Mouse (Mus musculus) stomach, embryonic 16.5 days (tissue): Measurements from ENCODE around the gene Mapk1. TPM values are rescaled to one million over a fixed set of nuclear protein-coding genes. Genes with fewer than 3 reads are reported as not detected.
A peak's percentile ranks its signal among the peaks of the same experiment; 100 is the strongest.

Experiments
- ATAC-seq: fragments of 200-750 bp; cut with Nextera tagmentation; 2 replicates; pipeline ENCODE4 v1.8.0; 2017; ENCODE audit warnings: moderate number of reproducible peaks, moderate TSS enrichment; ENCODE audit not compliant: insufficient read depth, low FRiP score
- H3K27ac ChIP-seq: fragments of 300-500 bp; sonication (generic); 2 replicates; pipeline ENCODE4 v1.5.1; 2014; ENCODE audit warnings: low read length
- H3K27me3 ChIP-seq: fragments of 300-500 bp; sonication (generic); 2 replicates; pipeline ENCODE4 v1.6.1; 2014; ENCODE audit warnings: low read length, control low read depth, mixed read lengths; ENCODE audit not compliant: control insufficient read depth, insufficient read depth
- H3K36me3 ChIP-seq: fragments of 300-500 bp; sonication (generic); 2 replicates; pipeline ENCODE4 v1.6.1; 2014; ENCODE audit warnings: low read length; ENCODE audit not compliant: control insufficient read depth, insufficient read depth
- H3K4me1 ChIP-seq: fragments of 300-500 bp; sonication (generic); 2 replicates; pipeline ENCODE4 v1.6.1; 2014; ENCODE audit warnings: low read length, control low read depth, mixed read lengths; ENCODE audit not compliant: control insufficient read depth, insufficient read depth
- H3K4me2 ChIP-seq: fragments of 300-500 bp; sonication (generic); 2 replicates; pipeline ENCODE4 v1.6.1; 2014; ENCODE audit warnings: low read depth, low read length, mixed read lengths
- H3K4me3 ChIP-seq: fragments of 300-500 bp; sonication (generic); replicated peaks from 2 replicates; pipeline ENCODE4 v1.5.1; 2014; ENCODE audit warnings: mild to moderate bottlenecking, low read length
- H3K9ac ChIP-seq: fragments of 300-500 bp; sonication (generic); 2 replicates; pipeline ENCODE4 v1.6.1; 2014; ENCODE audit warnings: low read length
- H3K9me3 ChIP-seq: fragments of 300-500 bp; sonication (generic); replicated peaks from 2 replicates; pipeline ENCODE4 v1.6.1; 2016; ENCODE audit warnings: low read length, control low read depth; ENCODE audit not compliant: control insufficient read depth
- WGBS: fragments of 180-500 bp; shearing (Covaris S2); extraction: QIAGEN DNeasy Blood & Tissue Kit; methylation state at CpG from one replicate; pipeline ENCODE4 v1.1.7; 2014; 5-methylcytosine and 5-hydroxymethylcytosine counted together
- polyA plus RNA-seq: library from polyadenylated mRNA; unstranded; fragments of >200 nt; fragmentation: Nextera tagmentation; extraction: Ambion mirVana; gene quantifications from 2 replicates; pipeline ENCODE4 v1.2.1, GENCODE M21; 2015

The Mapk1 gene
- polyA plus RNA-seq, 1 experiment from 2014 or later: 134 TPM

DNA sequence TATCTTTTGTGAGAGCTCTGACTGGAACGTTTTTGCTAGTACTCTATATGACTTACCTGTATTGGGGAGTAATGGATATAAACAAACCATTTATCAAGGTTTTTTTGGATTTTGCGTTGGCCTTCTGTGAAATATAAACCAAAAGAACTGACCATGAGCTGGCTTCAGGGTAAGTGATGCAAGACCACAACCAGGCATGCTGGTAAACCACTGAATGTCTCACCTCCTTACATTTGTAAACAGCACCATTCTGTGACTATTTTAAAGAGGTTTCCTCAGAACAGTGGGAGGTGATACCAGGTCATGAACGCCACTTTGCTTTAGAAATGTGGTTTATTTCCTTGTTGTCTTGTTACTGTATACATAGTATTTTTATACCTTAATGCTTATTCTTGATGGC is 103.1 kb downstream of the Mapk1 start:
- Histone ChIP-seq H3K27me3 (no peaks in the 10 kb centered on the region), H3K4me2 (no peak overlapping the region), H3K9me3 (no peaks in the 10 kb centered on the region), H3K36me3 (peaks cover 31% of the 10 kb centered on the region), H3K27ac (no peak overlapping the region), H3K4me1 (no peaks in the 10 kb centered on the region), H3K4me3 (no peak overlapping the region), H3K9ac (no peak overlapping the region)
- WGBS: 61% methylated on average over 3 of the region's 3 CpGs
- no peak for ATAC-seq

DNA sequence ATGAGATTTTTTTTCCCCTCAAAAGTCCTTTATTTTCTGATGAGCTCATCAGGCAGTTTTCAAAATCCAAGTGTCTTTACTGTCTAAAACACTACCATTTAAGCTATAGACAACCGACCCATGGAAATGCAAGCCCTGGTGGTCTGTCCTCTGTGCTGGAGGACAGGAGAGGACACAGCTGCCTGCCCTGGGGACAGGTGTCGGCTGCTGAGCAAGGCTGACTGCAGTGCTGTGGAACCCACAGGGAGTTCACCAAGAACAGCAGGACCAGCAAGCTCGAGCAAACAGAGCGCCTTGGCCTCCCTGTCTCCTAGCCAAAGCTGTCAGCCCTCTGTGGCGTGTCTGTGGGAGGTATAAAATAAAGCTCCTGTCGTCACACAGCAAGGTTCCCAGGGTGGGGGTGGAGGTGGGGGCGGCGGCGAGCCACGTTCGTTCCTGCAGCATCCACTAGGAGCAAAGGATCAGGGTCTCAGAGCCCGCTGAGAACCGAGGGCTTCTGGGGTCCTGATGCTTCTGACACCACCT is 103.5 kb downstream of the Mapk1 start:
- Histone ChIP-seq H3K9me3 (no peaks in the 10 kb centered on the region), H3K9ac (no peak overlapping the region), H3K36me3 (peaks cover 35% of the 10 kb centered on the region), H3K4me3 (no peak overlapping the region), H3K4me2 (no peak overlapping the region), H3K4me1 (no peaks in the 10 kb centered on the region), H3K27ac (no peak overlapping the region), H3K27me3 (no peaks in the 10 kb centered on the region)
- ATAC-seq: no peak
- WGBS: 74% methylated on average over 13 of the region's 13 CpGs

DNA sequence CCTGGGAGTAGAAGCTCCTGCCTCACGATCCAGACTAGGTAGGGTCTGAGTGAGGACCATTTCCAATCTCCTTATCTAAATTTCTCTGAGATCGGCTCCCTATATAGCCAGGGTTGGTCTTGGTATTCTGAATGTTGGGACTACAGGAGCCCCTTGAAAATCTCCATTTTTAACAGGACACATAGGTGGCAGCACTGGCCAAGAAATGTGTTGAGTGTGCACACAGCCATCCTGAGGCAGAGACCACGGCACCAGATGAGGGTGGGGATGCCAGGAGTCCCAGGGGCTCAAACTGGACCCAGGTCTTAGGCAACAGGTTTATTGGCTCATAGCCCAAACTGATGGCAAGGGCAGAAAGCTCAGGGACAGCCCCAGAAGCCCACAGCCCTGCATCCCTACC is 105.2 kb downstream of the Mapk1 start:
- ATAC-seq: no peak
- H3K4me3 ChIP-seq: no peak overlapping the region
- peaks cover 32% of the 10 kb centered on the region for H3K36me3 ChIP-seq
- H3K27ac ChIP-seq: no peak overlapping the region
- no peak overlapping the region for H3K9ac ChIP-seq
- WGBS: 69% methylated on average over 3 of the region's 3 CpGs
- no peaks in the 10 kb centered on the region for H3K9me3 ChIP-seq
- no peaks in the 10 kb centered on the region for H3K27me3 ChIP-seq
- no peaks in the 10 kb centered on the region for H3K4me1 ChIP-seq
- H3K4me2 ChIP-seq: no peak overlapping the region

DNA sequence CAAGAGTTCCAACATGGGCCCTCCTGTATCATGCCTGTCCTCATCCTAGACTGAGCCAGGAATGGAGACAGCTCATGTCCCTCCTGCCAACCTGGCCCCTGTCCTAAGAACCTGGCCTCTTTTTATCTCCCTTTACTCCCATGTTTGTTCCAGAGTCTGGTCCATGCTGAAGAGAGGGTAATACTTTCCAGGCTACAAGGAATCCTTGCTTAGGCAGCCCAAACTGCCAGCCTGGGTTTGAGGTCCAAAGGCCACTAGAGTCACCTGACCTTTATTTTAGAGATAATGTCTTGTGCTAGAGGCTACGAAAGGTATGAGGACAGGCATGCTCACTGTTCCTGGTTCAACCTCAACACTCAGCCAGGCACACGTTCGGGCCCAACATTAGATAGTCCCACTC is 113.8 kb downstream of the Mapk1 start:
- no peak overlapping the region for H3K4me3 ChIP-seq
- no peak overlapping the region for H3K27ac ChIP-seq
- WGBS: 81% methylated on average over 3 of the region's 3 CpGs
- no peak overlapping the region for H3K4me2 ChIP-seq
- H3K9me3 ChIP-seq: no peaks in the 10 kb centered on the region
- no peak overlapping the region for H3K9ac ChIP-seq
- H3K27me3 ChIP-seq: no peaks in the 10 kb centered on the region
- no peaks in the 10 kb centered on the region for H3K4me1 ChIP-seq
- peaks cover 13% of the 10 kb centered on the region for H3K36me3 ChIP-seq
- ATAC-seq: 0 out of 2 replicates have a peak, but pooled peaks have one; percentile 38

Other genes with a start within 250 kb of the Mapk1 start
- gene Spag6l, start 153.9 kb upstream of the Mapk1 start, polyA plus RNA-seq: 0.15 and 0.65 TPM in 2 replicates
- 1.0 and 2.3 TPM in 2 replicates for gene Igll1, start 119.4 kb upstream of the Mapk1 start, polyA plus RNA-seq
- gene Top3b, start 112.6 kb upstream of the Mapk1 start, polyA plus RNA-seq: 51.4 and 53.8 TPM in 2 replicates
- gene Vpreb1, start 112.5 kb upstream of the Mapk1 start, polyA plus RNA-seq: 2.7 and 3.8 TPM in 2 replicates
- gene Ppm1f, start 86.9 kb upstream of the Mapk1 start, polyA plus RNA-seq: 21.8 and 23.1 TPM in 2 replicates
- 11.7 and 11.8 TPM in 2 replicates for gene Ypel1, start 86.3 kb downstream of the Mapk1 start, polyA plus RNA-seq
- gene Ppil2, start 127.9 kb downstream of the Mapk1 start, polyA plus RNA-seq: 123 and 135 TPM in 2 replicates
- 19.1 and 21.3 TPM in 2 replicates for gene 2610318N02Rik, start 141.8 kb downstream of the Mapk1 start, polyA plus RNA-seq
- 140 and 152 TPM in 2 replicates for gene Sdf2l1, start 149.0 kb downstream of the Mapk1 start, polyA plus RNA-seq
- gene Ydjc, start 161.2 kb downstream of the Mapk1 start, polyA plus RNA-seq: 15.9 and 20.2 TPM in 2 replicates
- 1.6 TPM in 2 replicates for gene Ccdc116, start 163.8 kb downstream of the Mapk1 start, polyA plus RNA-seq
- gene Ube2l3, start 219.3 kb downstream of the Mapk1 start, polyA plus RNA-seq: 320 and 331 TPM in 2 replicates
- gene Rimbp3, start 225.2 kb downstream of the Mapk1 start, polyA plus RNA-seq: 0.44 and 0.57 TPM in 2 replicates